Mouse (Mus musculus) frontal cortex, postnatal 25 days (tissue): ENCODE measurements at regions not wholly inside any gene's neighbourhood (a gene's known extent, or its start where the extent isn't known, plus 50 kb on each side); places are given as distances from the start of the nearest gene placed in this dataset.
A peak's percentile ranks its signal among the peaks of the same experiment; 100 is the strongest.

Experiments
- DNase-seq, 2 experiments: peaks; one replicate each; pipeline ENCODE4 v3.0.0; 2022; ENCODE audit warnings: low spot score in 2 of 2

GRCm38 (mm10) chr13:99781616-99782015, 119.3 kb downstream of the Cartpt start:
- DNase-seq, result no peak

- DNase-seq, result no peak
Measured at GRCm38 (mm10) chr13:99780751-99781460, 120.0 kb downstream of the Cartpt start.

GRCm38 (mm10) chr13:99778747-99779146, 122.1 kb downstream of the Cartpt start:
- DNase-seq, result no peak

- DNase-seq, result no peak
Measured at GRCm38 (mm10) chr13:99777736-99778135, 123.2 kb downstream of the Cartpt start.

GRCm38 (mm10) chr13:99765965-99766364, 134.9 kb downstream of the Cartpt start:
- DNase-seq, result no peak

- no peak for DNase-seq
Measured at GRCm38 (mm10) chr13:99764764-99765163, 136.1 kb downstream of the Cartpt start.

- no peak for DNase-seq
Measured at GRCm38 (mm10) chr13:99764097-99764714, 136.7 kb downstream of the Cartpt start.

- peak; percentile 37 to 72 for DNase-seq
Measured at GRCm38 (mm10) chr13:99761843-99762242, 139.0 kb downstream of the Cartpt start.

- no peak for DNase-seq
Measured at GRCm38 (mm10) chr13:99761423-99761822, 139.5 kb downstream of the Cartpt start.

- no peak for DNase-seq
Measured at GRCm38 (mm10) chr13:99760646-99761045, 140.2 kb downstream of the Cartpt start.

- DNase-seq, result no peak
Measured at GRCm38 (mm10) chr13:99759256-99760044, 141.4 kb downstream of the Cartpt start.

- no peak for DNase-seq
Measured at GRCm38 (mm10) chr13:99754701-99755100, 146.2 kb downstream of the Cartpt start.

GRCm38 (mm10) chr13:99754251-99754652, 146.6 kb downstream of the Cartpt start:
- no peak for DNase-seq

GRCm38 (mm10) chr13:99753526-99753925, 147.4 kb downstream of the Cartpt start:
- DNase-seq, result no peak

GRCm38 (mm10) chr13:99750729-99751128, 150.2 kb downstream of the Cartpt start:
- no peak for DNase-seq

- no peak for DNase-seq
Measured at GRCm38 (mm10) chr13:99749342-99749741, 151.5 kb downstream of the Cartpt start.

GRCm38 (mm10) chr13:99748128-99748527, 152.8 kb downstream of the Cartpt start:
- no peak for DNase-seq

GRCm38 (mm10) chr13:99745526-99745925, 155.4 kb downstream of the Cartpt start:
- no peak for DNase-seq

- DNase-seq, result no peak
Measured at GRCm38 (mm10) chr13:99744790-99745120, 156.1 kb downstream of the Cartpt start.

- no peak for DNase-seq
Measured at GRCm38 (mm10) chr13:99743952-99744789, 156.7 kb downstream of the Cartpt start.

- no peak for DNase-seq
Measured at GRCm38 (mm10) chr13:99742507-99742906, 158.4 kb downstream of the Cartpt start.

- no peak for DNase-seq
Measured at GRCm38 (mm10) chr13:99741981-99742380, 158.9 kb downstream of the Cartpt start.
